Mouse (Mus musculus) hindbrain, embryonic 11.5 days (tissue): Measurements from ENCODE around the gene Ubtf. TPM values are rescaled to one million over a fixed set of nuclear protein-coding genes. Genes with fewer than 3 reads are reported as not detected.

Experiments
- ATAC-seq: fragments of 200-750 bp; cut with Nextera tagmentation; 2 replicates; pipeline ENCODE4 v1.8.0; 2017; ENCODE audit warnings: mild to moderate bottlenecking, moderate TSS enrichment, moderate library complexity; ENCODE audit not compliant: low FRiP score
- DNase-seq: peaks from one replicate; pipeline ENCODE4 v3.0.0-alpha.2; 2015; ENCODE audit warnings: low spot score
- H3K27ac ChIP-seq: fragments of 300-500 bp; sonication (generic); 2 replicates; pipeline ENCODE4 v1.5.1; 2014; ENCODE audit warnings: mild to moderate bottlenecking, low read depth, low read length
- H3K27me3 ChIP-seq: fragments of 300-500 bp; sonication (generic); 2 replicates; pipeline ENCODE4 v1.6.1; 2014; ENCODE audit warnings: mild to moderate bottlenecking, low read length, moderate library complexity, mixed read lengths; ENCODE audit not compliant: control insufficient read depth, insufficient read depth
- H3K36me3 ChIP-seq: fragments of 300-500 bp; sonication (generic); 2 replicates; pipeline ENCODE4 v1.6.1; 2014; ENCODE audit warnings: mild to moderate bottlenecking, low read length, moderate library complexity, mixed read lengths; ENCODE audit not compliant: control insufficient read depth, insufficient read depth
- H3K4me1 ChIP-seq: fragments of 300-500 bp; sonication (generic); replicated peaks from 2 replicates; pipeline ENCODE4 v1.6.1; 2014; ENCODE audit warnings: low read length, mixed read lengths; ENCODE audit not compliant: control insufficient read depth, insufficient read depth
- H3K4me2 ChIP-seq: fragments of 300-500 bp; sonication (generic); replicated peaks from 2 replicates; pipeline ENCODE4 v1.6.1; 2014; ENCODE audit warnings: mild to moderate bottlenecking, low read depth, low read length
- H3K4me3 ChIP-seq: fragments of 300-500 bp; sonication (generic); 2 replicates; pipeline ENCODE4 v1.5.1; 2014; ENCODE audit warnings: low read depth, low read length
- H3K9ac ChIP-seq: fragments of 300-500 bp; sonication (generic); 2 replicates; pipeline ENCODE4 v1.6.1; 2014; ENCODE audit warnings: low read depth, low read length
- H3K9me3 ChIP-seq: fragments of 300-500 bp; sonication (generic); 2 replicates; pipeline ENCODE4 v1.6.1; 2016; ENCODE audit warnings: low read length; ENCODE audit not compliant: control insufficient read depth
- WGBS: fragments of 180-500 bp; shearing (Covaris S2); extraction: QIAGEN DNeasy Blood & Tissue Kit; methylation state at CpG from one replicate; pipeline ENCODE4 v1.1.7; 2014; 5-methylcytosine and 5-hydroxymethylcytosine counted together
- polyA plus RNA-seq: library from polyadenylated mRNA; unstranded; fragments of >200 nt; fragmentation: Nextera tagmentation; extraction: Ambion mirVana; gene quantifications from 2 replicates; pipeline ENCODE4 v1.2.1, GENCODE M21; 2014

Gene Ubtf
- polyA plus RNA-seq, 1 experiment from 2014 or later, result 82.1 TPM

DNA sequence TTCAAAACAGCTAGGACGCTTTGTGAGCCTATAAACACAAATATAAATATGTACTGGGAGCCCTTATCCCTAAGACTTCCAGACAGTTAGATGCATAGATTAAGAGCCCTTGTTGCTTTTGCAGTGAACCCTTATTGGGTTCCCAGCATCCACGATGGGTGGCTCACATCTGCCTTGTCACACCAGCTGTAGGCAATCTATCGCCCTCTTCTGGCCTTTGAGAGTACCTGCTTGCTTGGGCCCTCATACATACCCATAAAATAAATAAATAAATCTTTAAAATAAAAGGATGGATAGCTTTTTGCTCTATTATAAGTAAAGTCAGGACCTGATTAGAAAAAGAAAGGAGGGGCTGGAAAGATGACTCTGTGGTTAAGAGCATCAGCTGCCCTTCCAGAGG, 61.0 kb downstream of the Ubtf start:
- no peak overlapping the region for H3K9ac ChIP-seq
- H3K36me3 ChIP-seq, result no peaks in the 10 kb centered on the region; the same call in 1 of the 2 replicates
- no peaks in the 10 kb centered on the region for H3K9me3 ChIP-seq
- ATAC-seq (no peak), DNase-seq (no peak)
- H3K27ac ChIP-seq, result no peak overlapping the region
- no peak overlapping the region for H3K4me3 ChIP-seq
- no peak overlapping the region for H3K4me2 ChIP-seq
- 92% methylated on average over 3 of the region's 3 CpGs for WGBS
- no peaks in the 10 kb centered on the region for H3K4me1 ChIP-seq
- no peaks in the 10 kb centered on the region for H3K27me3 ChIP-seq

DNA sequence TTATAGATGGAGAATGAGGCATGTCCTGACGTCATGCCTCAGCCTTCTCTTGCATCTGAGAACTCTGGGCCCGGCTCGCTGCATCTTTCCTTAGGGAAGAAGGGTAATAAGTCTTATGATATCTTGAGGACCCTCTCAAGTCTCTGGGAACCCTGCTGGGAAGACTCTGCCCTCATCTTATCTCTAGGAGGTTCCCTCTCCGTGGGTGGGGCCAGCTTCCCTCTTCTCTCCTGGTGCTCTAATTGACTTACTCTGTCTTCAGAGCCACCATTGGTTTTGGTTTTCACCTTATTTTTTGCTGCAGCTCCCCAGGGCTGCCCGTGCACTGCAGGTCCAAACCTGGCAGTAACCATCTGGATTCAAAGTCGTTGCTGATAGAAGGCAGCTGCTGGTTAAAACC, 61.4 kb downstream of the Ubtf start:
- ATAC-seq (no peak), DNase-seq (no peak)
- Histone ChIP-seq H3K4me3 (no peak overlapping the region), H3K27me3 (no peaks in the 10 kb centered on the region), H3K27ac (no peak overlapping the region), H3K4me1 (no peaks in the 10 kb centered on the region), H3K9me3 (no peaks in the 10 kb centered on the region), H3K36me3 (no peaks in the 10 kb centered on the region; the same call in 1 of the 2 replicates), H3K9ac (no peak overlapping the region), H3K4me2 (no peak overlapping the region)
- 87% methylated on average over 6 of the region's 6 CpGs for WGBS

DNA sequence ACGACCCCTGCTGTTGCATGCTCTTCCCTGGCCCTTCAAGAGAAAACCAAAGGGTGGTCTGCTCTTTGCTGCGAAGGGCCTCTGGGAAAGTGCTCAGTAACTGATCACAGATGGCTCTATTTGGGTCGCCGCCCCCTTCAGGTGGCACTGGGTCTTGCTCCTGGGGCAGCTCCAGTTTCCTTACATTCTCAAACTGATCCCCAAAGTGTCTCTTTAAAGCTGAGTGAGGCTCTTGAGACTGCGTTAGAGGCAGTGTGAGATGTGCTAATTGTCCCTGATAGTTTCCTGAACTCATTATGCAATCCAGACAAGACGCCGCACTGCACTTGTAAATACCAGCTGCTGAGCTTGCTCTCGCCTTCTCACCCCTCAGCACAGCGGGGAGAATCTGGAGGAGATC, 62.0 kb downstream of the Ubtf start:
- ATAC-seq (no peak), DNase-seq (peak; percentile 61)
- Histone ChIP-seq H3K27me3 (no peaks in the 10 kb centered on the region), H3K4me3 (no peak overlapping the region), H3K36me3 (no peaks in the 10 kb centered on the region; the same call in 1 of the 2 replicates), H3K9me3 (no peaks in the 10 kb centered on the region), H3K4me2 (no peak overlapping the region), H3K27ac (no peak overlapping the region), H3K4me1 (no peaks in the 10 kb centered on the region), H3K9ac (no peak overlapping the region)
- WGBS, result 35% methylated on average over 9 of the region's 9 CpGs

Other genes with a start within 250 kb of the Ubtf start
- gene Mpp2, start 231.2 kb downstream of the Ubtf start, polyA plus RNA-seq, result 9.8 and 11.7 TPM in 2 replicates
- not detected in 2 replicates for gene Ppy, start 218.4 kb downstream of the Ubtf start, polyA plus RNA-seq
- 1.7 and 2.7 TPM in 2 replicates for gene Pyy, start 211.9 kb downstream of the Ubtf start, polyA plus RNA-seq
- 0.14 TPM in 1 of 2 replicates, not detected in the other for gene Nags, start 174.2 kb downstream of the Ubtf start, polyA plus RNA-seq
- 33.2 and 34.4 TPM in 2 replicates for gene Tmem101, start 163.3 kb downstream of the Ubtf start, polyA plus RNA-seq
- 76.0 and 80.1 TPM in 2 replicates for gene Lsm12, start 134.4 kb downstream of the Ubtf start, polyA plus RNA-seq
- 28.8 and 31.9 TPM in 2 replicates for gene G6pc3, start 130.1 kb downstream of the Ubtf start, polyA plus RNA-seq
- 32.2 and 36.6 TPM in 2 replicates for gene Hdac5, start 89.6 kb downstream of the Ubtf start, polyA plus RNA-seq
- 13.2 and 14.0 TPM in 2 replicates for gene BC030867, start 70.9 kb downstream of the Ubtf start, polyA plus RNA-seq
- 0.06 and 0.08 TPM in 2 replicates for gene Asb16, start 51.0 kb downstream of the Ubtf start, polyA plus RNA-seq
- 64.0 and 65.2 TPM in 2 replicates for gene Tmub2, start 34.8 kb downstream of the Ubtf start, polyA plus RNA-seq
- gene Atxn7l3, start 23.1 kb downstream of the Ubtf start, polyA plus RNA-seq, result 17.5 and 22.0 TPM in 2 replicates
- gene Slc4a1, start 46.5 kb upstream of the Ubtf start, polyA plus RNA-seq, result 25.8 and 28.1 TPM in 2 replicates
- gene Rundc3a, start 73.7 kb upstream of the Ubtf start, polyA plus RNA-seq, result 43.3 and 47.8 TPM in 2 replicates
- gene Slc25a39, start 88.2 kb upstream of the Ubtf start, polyA plus RNA-seq, result 152 and 166 TPM in 2 replicates
- gene Grn, start 110.6 kb upstream of the Ubtf start, polyA plus RNA-seq, result 43.3 and 47.2 TPM in 2 replicates
- 10.7 and 11.7 TPM in 2 replicates for gene Fam171a2, start 127.9 kb upstream of the Ubtf start, polyA plus RNA-seq
- 3.9 and 5.5 TPM in 2 replicates for gene Itga2b, start 150.4 kb upstream of the Ubtf start, polyA plus RNA-seq
- 48.8 and 68.1 TPM in 2 replicates for gene Gpatch8, start 236.7 kb upstream of the Ubtf start, polyA plus RNA-seq